Mouse (Mus musculus): ENCODE data around the gene Bicral. TPM values are rescaled to one million over a fixed set of nuclear protein-coding genes. Genes with fewer than 3 reads are reported as not detected.

Gene Bicral
- polyA plus RNA-seq, 1 experiment from 2014 or later = 5.2 TPM

DNA sequence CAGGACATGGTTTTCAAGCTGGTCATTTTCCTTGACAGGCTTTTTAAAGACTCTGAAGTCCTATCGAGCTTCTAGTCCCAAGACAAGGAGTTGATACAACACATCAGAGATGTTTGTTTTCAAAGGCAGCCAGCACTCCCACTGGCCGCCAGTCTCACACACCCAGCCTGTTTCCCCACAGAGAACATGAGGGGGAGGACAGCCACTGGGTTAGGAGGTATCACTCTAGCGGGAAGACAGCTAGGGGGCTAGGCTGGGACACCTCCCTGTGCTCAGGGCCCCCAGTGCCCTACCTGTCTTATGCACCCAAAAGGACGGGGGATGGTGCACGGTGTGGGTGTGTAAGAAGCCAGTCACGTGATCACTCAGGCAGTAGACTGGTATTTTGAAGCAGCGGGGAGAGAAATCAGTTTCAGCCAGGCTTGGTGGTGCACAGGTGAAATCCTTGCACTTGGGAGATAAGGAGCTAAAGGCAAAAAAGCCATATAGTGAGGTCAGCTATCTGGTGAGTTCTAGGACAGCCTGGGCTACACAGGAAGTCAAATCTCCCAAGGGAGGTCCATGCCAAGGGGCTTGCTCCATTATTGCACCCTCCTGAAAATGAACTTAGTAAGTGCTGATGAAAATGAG is 6.4 kb upstream of the Bicral start:
- Histone ChIP-seq H3K36me3 (ENCODE audit: control insufficient read depth, insufficient read depth, low read length) (no peaks in the 10 kb centered on the region), H3K9ac (ENCODE audit: low read depth, low read length) (no peak overlapping the region), H3K27ac (ENCODE audit: low read depth, low read length) (no peak overlapping the region), H3K4me2 (replicated peaks; ENCODE audit: low read depth, low read length) (no peak overlapping the region), H3K4me3 (ENCODE audit: low read length) (no peak overlapping the region), H3K9me3 (ENCODE audit: control insufficient read depth, low read length) (no peaks in the 10 kb centered on the region), H3K27me3 (ENCODE audit: control insufficient read depth, insufficient read depth, low read length) (no peaks in the 10 kb centered on the region), H3K4me1 (ENCODE audit: control insufficient read depth, insufficient read depth, low read length) (0 out of 2 replicates have a peak, but pooled peaks cover 4% of the 10 kb centered on the region)
- ATAC-seq (ENCODE audit: low FRiP score, low TSS enrichment) = peak; percentile 51; the same call in 1 of the 2 replicates
- WGBS = 43% methylated on average over 7 of the region's 7 CpGs

DNA sequence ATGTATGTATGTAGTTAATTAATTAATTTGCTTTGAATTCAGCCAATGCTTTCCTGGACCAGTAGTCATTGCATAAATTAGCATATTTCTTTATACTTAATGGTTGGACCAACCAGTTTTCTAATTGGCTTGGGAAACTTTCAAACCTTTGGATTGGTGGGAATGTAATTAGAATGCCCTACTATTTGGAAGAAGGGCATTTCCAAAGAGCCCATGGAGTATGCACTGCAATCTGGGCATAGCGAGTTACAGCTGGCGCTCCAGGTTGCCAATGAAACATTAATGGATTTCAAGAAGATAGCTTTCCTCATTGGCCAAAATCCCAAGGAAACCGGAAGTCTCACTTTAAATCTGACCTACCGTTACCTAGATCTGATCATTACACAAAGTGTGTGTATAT is 1.8 kb upstream of the Bicral start:
- Histone ChIP-seq H3K27ac (ENCODE audit: low read depth, low read length) (no peak overlapping the region), H3K27me3 (ENCODE audit: control insufficient read depth, insufficient read depth, low read length) (no peaks in the 10 kb centered on the region), H3K9ac (ENCODE audit: low read depth, low read length) (no peak overlapping the region), H3K9me3 (ENCODE audit: control insufficient read depth, low read length) (no peaks in the 10 kb centered on the region), H3K4me2 (replicated peaks; ENCODE audit: low read depth, low read length) (no peak overlapping the region), H3K4me3 (ENCODE audit: low read length) (no peak overlapping the region), H3K36me3 (ENCODE audit: control insufficient read depth, insufficient read depth, low read length) (no peaks in the 10 kb centered on the region), H3K4me1 (ENCODE audit: control insufficient read depth, insufficient read depth, low read length) (peaks cover 8% of the 10 kb centered on the region)
- 93% methylated on average over 4 of the region's 4 CpGs for WGBS
- no peak for ATAC-seq (ENCODE audit: low FRiP score, low TSS enrichment)

DNA sequence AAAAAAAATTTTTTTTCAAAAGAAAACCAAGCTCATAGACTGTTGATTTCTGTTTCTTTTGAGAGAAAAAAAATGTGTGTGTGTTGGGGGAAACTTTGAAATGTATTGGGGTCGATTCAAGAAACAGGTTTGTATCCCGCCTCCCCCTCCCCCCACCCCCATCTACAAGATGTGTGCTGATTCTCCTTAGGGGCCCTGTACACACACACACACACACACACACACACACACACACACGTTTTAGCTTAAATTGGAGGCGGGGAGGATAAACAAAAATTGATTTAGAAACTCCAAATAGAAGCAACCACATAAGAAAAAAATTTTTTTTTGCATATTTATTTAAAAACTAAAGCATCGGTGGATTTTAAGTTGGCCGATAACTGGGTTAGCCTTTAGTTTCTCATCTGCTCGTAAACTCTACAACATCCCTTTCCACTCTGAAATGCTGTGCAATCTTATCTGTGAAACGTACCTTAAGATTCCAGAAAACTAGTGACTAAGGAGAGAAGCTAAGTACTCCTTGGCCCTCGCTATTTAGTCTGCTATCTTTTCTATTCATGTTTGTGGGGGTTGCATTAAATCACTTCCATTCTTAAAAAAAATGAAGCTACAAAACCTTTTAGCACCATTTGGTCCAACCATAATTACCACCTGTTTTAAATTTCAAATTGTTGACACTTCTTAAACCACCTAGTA is 615 bp upstream of the Bicral start:
- Histone ChIP-seq H3K27ac (ENCODE audit: low read depth, low read length) (peak overlapping the region; percentile 100), H3K27me3 (ENCODE audit: control insufficient read depth, insufficient read depth, low read length) (no peaks in the 10 kb centered on the region), H3K4me3 (ENCODE audit: low read length) (peak overlapping the region; percentile 99), H3K9ac (ENCODE audit: low read depth, low read length) (peak overlapping the region; percentile 100), H3K4me1 (ENCODE audit: control insufficient read depth, insufficient read depth, low read length) (peaks cover 17% of the 10 kb centered on the region), H3K9me3 (ENCODE audit: control insufficient read depth, low read length) (no peaks in the 10 kb centered on the region), H3K36me3 (ENCODE audit: control insufficient read depth, insufficient read depth, low read length) (no peaks in the 10 kb centered on the region), H3K4me2 (replicated peaks; ENCODE audit: low read depth, low read length) (peak overlapping the region; percentile 55)
- WGBS = 20% methylated on average over 9 of the region's 9 CpGs
- no peak for ATAC-seq (ENCODE audit: low FRiP score, low TSS enrichment)

DNA sequence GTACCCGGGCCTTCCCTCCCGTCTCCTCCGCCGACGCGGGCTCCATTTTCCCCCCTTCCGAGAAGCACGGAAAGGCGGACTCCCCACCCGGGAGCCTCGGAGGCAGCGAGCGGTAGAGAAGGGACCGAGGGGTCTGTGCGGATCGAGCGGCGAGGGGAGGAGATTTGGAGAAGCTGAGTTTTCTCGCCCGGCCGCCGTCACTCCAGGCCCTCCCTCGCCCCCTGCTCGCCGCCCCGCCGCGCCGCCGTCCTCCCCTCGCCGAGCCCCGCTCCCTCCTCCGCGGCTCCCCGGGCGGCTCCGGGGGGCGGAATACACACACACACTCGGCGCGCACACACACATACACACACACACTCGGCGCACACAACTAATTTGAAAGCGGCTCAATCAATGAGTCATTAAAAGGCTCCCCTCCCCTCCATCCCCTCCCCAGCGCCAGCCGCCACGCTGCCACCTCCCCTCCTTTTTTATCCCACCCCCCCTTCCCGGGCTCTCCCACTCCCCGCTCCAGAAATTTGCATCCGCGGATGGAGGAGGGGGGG is 850 bp downstream of the Bicral start:
- peak overlapping the region; percentile 55 for H3K4me2 ChIP-seq (replicated peaks; ENCODE audit: low read depth, low read length)
- peak overlapping the region; percentile 100 for H3K9ac ChIP-seq (ENCODE audit: low read depth, low read length)
- WGBS = 0% methylated on average over 29 of the region's 52 CpGs
- ATAC-seq (ENCODE audit: low FRiP score, low TSS enrichment) = peak; percentile 80
- no peaks in the 10 kb centered on the region for H3K36me3 ChIP-seq (ENCODE audit: control insufficient read depth, insufficient read depth, low read length)
- H3K27ac ChIP-seq (ENCODE audit: low read depth, low read length) = peak overlapping the region; percentile 100
- peak overlapping the region; percentile 99 for H3K4me3 ChIP-seq (ENCODE audit: low read length)
- no peaks in the 10 kb centered on the region for H3K27me3 ChIP-seq (ENCODE audit: control insufficient read depth, insufficient read depth, low read length)
- H3K9me3 ChIP-seq (ENCODE audit: control insufficient read depth, low read length) = no peaks in the 10 kb centered on the region
- H3K4me1 ChIP-seq (ENCODE audit: control insufficient read depth, insufficient read depth, low read length) = peaks cover 28% of the 10 kb centered on the region

DNA sequence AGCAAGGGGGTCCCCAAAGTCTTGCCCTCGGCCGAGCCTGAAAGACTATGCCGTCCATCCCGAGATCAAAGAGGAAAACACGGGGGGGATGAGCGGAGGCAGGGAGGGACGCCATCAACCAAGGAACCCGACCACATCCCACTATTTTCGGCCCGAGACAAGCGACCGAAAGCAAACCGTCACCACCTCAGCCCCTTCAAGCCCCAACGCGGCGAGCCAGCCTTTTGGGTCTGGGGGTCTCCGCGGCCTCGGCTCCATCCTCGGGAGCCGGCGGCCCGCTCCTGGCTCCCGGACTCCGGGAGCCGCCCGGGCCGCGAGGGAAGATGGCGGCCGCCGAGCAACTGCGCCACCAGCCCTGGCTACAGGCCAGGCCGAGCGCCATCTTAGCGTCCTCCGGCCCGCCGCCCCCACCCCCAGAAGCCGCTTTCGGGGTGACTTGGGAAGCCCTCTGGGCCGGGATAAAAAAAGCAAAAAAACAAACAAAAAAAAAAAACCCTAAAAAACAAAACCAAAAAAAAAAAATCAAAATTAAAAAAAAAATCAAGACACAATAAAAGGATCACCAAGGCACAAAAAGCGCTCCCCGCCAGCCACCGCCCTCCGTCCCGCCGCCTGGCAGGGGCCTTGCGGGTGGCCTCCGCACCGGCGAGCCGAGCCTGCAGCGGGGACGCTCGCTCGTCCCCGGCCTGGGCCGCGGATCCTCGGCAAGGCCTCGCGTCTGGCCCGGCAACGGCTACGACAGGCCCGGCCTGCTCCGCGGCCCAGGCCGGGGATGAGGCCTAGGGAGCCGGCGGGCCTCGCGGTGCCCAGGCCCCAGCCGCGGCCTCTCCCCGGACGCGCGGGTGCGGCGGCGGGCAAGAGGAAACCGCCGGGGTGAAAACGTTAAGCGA is 1.6 kb downstream of the Bicral start:
- under 1% methylated on average over 87 of the region's 87 CpGs for WGBS
- Histone ChIP-seq H3K27ac (ENCODE audit: low read depth, low read length) (peak overlapping the region; percentile 100), H3K4me2 (replicated peaks; ENCODE audit: low read depth, low read length) (peak overlapping the region; percentile 55), H3K4me3 (ENCODE audit: low read length) (peak overlapping the region; percentile 99), H3K9ac (ENCODE audit: low read depth, low read length) (peak overlapping the region; percentile 100), H3K4me1 (ENCODE audit: control insufficient read depth, insufficient read depth, low read length) (peaks cover 28% of the 10 kb centered on the region), H3K9me3 (ENCODE audit: control insufficient read depth, low read length) (no peaks in the 10 kb centered on the region), H3K27me3 (ENCODE audit: control insufficient read depth, insufficient read depth, low read length) (no peaks in the 10 kb centered on the region), H3K36me3 (ENCODE audit: control insufficient read depth, insufficient read depth, low read length) (no peaks in the 10 kb centered on the region)
- peak; percentile 36 for ATAC-seq (ENCODE audit: low FRiP score, low TSS enrichment)

DNA sequence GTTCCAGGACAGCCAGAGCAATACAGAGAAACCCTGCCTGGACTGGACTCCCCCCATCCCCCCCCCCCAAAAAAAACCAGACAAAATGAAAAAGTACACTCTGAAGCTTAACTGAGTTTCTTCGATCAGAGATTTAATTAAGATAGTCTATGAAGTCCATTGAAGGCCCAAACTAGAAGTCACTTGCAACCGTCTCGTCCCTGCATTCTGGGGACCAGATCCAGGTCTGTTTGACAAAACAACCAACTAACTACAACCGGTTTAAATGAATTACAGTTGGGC is 2.2 kb downstream of the Bicral start:
- no peak for ATAC-seq (ENCODE audit: low FRiP score, low TSS enrichment)
- Histone ChIP-seq H3K27me3 (ENCODE audit: control insufficient read depth, insufficient read depth, low read length) (no peaks in the 10 kb centered on the region), H3K9ac (ENCODE audit: low read depth, low read length) (peak overlapping the region; percentile 100), H3K27ac (ENCODE audit: low read depth, low read length) (peak overlapping the region; percentile 100), H3K4me1 (ENCODE audit: control insufficient read depth, insufficient read depth, low read length) (peaks cover 28% of the 10 kb centered on the region), H3K4me3 (ENCODE audit: low read length) (peak overlapping the region; percentile 99), H3K9me3 (ENCODE audit: control insufficient read depth, low read length) (no peaks in the 10 kb centered on the region), H3K4me2 (replicated peaks; ENCODE audit: low read depth, low read length) (peak overlapping the region; percentile 47), H3K36me3 (ENCODE audit: control insufficient read depth, insufficient read depth, low read length) (no peaks in the 10 kb centered on the region)
- WGBS = 9% methylated on average over 4 of the region's 4 CpGs

DNA sequence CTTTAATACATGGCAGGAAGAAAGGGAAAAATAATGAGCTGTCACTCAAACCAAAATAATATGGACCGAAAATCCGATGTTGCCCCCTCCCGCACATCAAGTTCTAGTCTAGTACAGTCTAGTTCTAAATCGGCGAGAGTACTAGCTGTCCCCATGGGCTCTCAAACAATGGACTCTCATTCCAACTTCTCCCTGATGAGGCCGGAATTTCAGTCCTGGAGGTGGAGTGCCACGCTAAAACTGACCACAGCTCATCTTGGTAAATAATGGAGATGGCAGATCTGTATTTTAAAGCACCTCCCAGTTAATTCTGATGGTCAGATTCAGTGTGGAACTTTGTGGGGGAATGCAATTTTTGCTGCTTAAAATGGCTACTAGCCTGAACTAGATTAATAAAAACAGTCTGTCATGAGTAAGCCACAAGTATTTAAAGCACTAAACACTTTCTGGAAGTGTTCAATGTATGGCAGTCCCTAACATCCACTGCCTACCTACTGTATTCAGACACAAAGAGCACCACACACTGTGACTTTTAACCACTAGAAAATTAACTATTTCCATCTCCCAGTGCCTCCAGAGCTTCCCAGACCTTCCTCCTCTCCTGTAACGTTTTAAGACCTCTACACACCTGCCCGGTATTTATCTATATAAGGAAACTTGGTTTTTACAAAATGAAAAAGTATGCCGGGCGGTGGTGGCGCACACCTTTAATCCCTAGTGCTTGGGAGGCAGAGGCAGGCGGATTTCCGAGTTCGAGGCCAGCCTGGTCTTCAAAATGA is 2.8 kb downstream of the Bicral start:
- Histone ChIP-seq H3K9ac (ENCODE audit: low read depth, low read length) (peak overlapping the region; percentile 100), H3K9me3 (ENCODE audit: control insufficient read depth, low read length) (no peaks in the 10 kb centered on the region), H3K36me3 (ENCODE audit: control insufficient read depth, insufficient read depth, low read length) (no peaks in the 10 kb centered on the region), H3K4me1 (ENCODE audit: control insufficient read depth, insufficient read depth, low read length) (peaks cover 28% of the 10 kb centered on the region), H3K4me3 (ENCODE audit: low read length) (peak overlapping the region; percentile 99), H3K27ac (ENCODE audit: low read depth, low read length) (peak overlapping the region; percentile 100), H3K4me2 (replicated peaks; ENCODE audit: low read depth, low read length) (peak overlapping the region; percentile 47), H3K27me3 (ENCODE audit: control insufficient read depth, insufficient read depth, low read length) (no peaks in the 10 kb centered on the region)
- 59% methylated on average over 15 of the region's 15 CpGs for WGBS
- no peak for ATAC-seq (ENCODE audit: low FRiP score, low TSS enrichment)

DNA sequence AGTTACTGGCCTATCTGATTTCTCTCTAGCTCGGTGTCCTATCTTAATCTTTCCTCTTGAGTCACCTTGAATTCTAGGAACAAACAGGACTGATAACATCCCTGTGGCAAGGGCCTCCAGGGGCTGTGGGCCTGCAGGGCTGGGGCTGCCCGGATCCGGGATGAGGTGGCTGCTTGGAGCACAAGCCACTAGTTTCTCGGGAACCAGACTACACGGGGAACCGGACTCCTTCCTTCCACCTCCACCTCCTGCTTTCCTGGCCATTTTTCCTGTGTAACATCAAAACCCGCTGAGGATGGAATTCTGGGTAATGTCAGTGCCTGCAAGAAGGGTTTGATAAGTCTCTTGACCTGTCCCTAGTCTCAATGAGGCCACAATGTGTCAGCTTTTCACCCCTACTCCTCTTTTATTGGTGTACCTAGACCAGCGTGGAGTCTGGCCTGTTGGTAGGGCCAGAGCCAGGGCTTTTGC is 3.6 kb downstream of the Bicral start:
- no peaks in the 10 kb centered on the region for H3K9me3 ChIP-seq (ENCODE audit: control insufficient read depth, low read length)
- ATAC-seq (ENCODE audit: low FRiP score, low TSS enrichment) = no peak
- 69% methylated on average over 8 of the region's 8 CpGs for WGBS
- peak overlapping the region; percentile 100 for H3K27ac ChIP-seq (ENCODE audit: low read depth, low read length)
- H3K4me1 ChIP-seq (ENCODE audit: control insufficient read depth, insufficient read depth, low read length) = peaks cover 28% of the 10 kb centered on the region
- H3K9ac ChIP-seq (ENCODE audit: low read depth, low read length) = peak overlapping the region; percentile 100
- peak overlapping the region; percentile 99; the same call in 1 of the 2 replicates for H3K4me3 ChIP-seq (ENCODE audit: low read length)
- H3K36me3 ChIP-seq (ENCODE audit: control insufficient read depth, insufficient read depth, low read length) = no peaks in the 10 kb centered on the region
- peak overlapping the region; percentile 47 for H3K4me2 ChIP-seq (replicated peaks; ENCODE audit: low read depth, low read length)
- no peaks in the 10 kb centered on the region for H3K27me3 ChIP-seq (ENCODE audit: control insufficient read depth, insufficient read depth, low read length)
